Mouse (Mus musculus) heart, embryonic 10.5 days (tissue): Measurements from ENCODE around the gene Rgs3. TPM values are rescaled to one million over a fixed set of nuclear protein-coding genes. Genes with fewer than 3 reads are reported as not detected.

Experiments used
- DNase-seq: peaks from one replicate; pipeline ENCODE4 v3.0.0-alpha.2; 2017; ENCODE audit warnings: low spot score
- H3K27ac ChIP-seq: fragments of 300-500 bp; sonication (generic); 2 replicates; pipeline ENCODE4 v1.5.1; 2016; ENCODE audit warnings: mild to moderate bottlenecking
- H3K27me3 ChIP-seq: fragments of 300-500 bp; sonication (generic); 2 replicates; pipeline ENCODE4 v1.6.1; 2016; ENCODE audit warnings: mild to moderate bottlenecking; ENCODE audit not compliant: poor library complexity, insufficient read depth, severe bottlenecking
- H3K36me3 ChIP-seq: fragments of 300-500 bp; sonication (generic); 2 replicates; pipeline ENCODE4 v1.6.1; 2016; ENCODE audit warnings: mild to moderate bottlenecking, moderate library complexity
- H3K4me1 ChIP-seq: fragments of 300-500 bp; sonication (generic); 2 replicates; pipeline ENCODE4 v1.6.1; 2016; ENCODE audit warnings: mild to moderate bottlenecking
- H3K4me3 ChIP-seq: fragments of 300-500 bp; sonication (generic); 2 replicates; pipeline ENCODE4 v1.5.1; 2016; ENCODE audit warnings: mild to moderate bottlenecking, moderate library complexity
- H3K9me3 ChIP-seq: fragments of 300-500 bp; sonication (generic); 2 replicates; pipeline ENCODE4 v1.6.1; 2016; ENCODE audit warnings: mild to moderate bottlenecking, moderate library complexity
- WGBS: fragments of 180-500 bp; shearing (Covaris S2); methylation state at CpG from one replicate; pipeline ENCODE4 v1.1.7; 2016; 5-methylcytosine and 5-hydroxymethylcytosine counted together
- polyA plus RNA-seq: library from polyadenylated mRNA; unstranded; fragments of >200 nt; fragmentation: Nextera tagmentation; extraction: Ambion mirVana; gene quantifications from 2 replicates; pipeline ENCODE4 v1.2.1, GENCODE M21; 2016

Rgs3 gene
- polyA plus RNA-seq, 1 experiment from 2014 or later: 61.4 TPM

DNA sequence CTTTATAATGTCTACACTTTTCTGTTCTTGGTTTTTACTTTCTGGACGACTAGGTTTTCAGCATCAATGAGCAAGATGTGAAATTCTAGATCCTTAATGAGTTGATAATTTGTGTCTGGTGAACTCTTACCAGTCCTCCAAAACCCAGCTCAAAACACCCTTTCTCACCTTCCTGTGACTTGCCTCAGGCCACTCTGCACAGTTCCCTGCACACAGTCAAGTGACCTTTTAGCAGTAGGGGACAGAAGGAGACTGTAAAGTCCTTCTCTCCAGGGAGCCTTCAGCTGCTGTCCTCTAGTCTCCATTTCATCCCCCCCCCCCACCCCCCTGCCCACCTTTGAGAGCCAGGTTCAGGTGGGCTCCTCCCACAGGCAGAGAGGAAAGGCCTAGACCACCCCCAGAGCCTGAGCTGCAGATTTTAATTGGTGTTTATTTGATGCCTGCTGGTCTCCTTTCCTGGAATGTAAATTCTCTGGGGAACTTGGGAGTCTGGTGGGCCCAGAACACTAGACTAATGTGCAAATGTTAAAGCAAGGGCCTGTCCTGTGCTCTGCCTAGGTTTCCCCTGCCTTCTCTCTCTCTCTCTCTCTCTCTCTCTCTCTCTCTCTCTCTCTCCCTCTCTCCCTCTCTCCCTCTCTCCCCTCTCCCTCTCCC lies 185.5 kb downstream of the Rgs3 start:
- no peak for DNase-seq
- H3K27ac ChIP-seq: peak overlapping the region; percentile 80; the same call in 1 of the 2 replicates
- no peaks in the 10 kb centered on the region for H3K9me3 ChIP-seq
- no peaks in the 10 kb centered on the region for H3K27me3 ChIP-seq
- H3K4me1 ChIP-seq: peaks cover 52% of the 10 kb centered on the region
- H3K4me3 ChIP-seq: no peak overlapping the region
- H3K36me3 ChIP-seq: no peaks in the 10 kb centered on the region
- 44% methylated on average over 1 of the region's 1 CpGs for WGBS

Other genes starting within 250 kb of the Rgs3 start
- 17.2 and 19.5 TPM in 2 replicates for gene Fkbp15, start 199.3 kb upstream of the Rgs3 start, polyA plus RNA-seq
- 46.9 and 53.6 TPM in 2 replicates for gene Slc31a1, start 199.1 kb upstream of the Rgs3 start, polyA plus RNA-seq
- gene Cdc26, start 151.2 kb upstream of the Rgs3 start, polyA plus RNA-seq: 101 and 125 TPM in 2 replicates
- gene Prpf4, start 151.1 kb upstream of the Rgs3 start, polyA plus RNA-seq: 19.2 and 23.2 TPM in 2 replicates
- gene Rnf183, start 124.6 kb upstream of the Rgs3 start, polyA plus RNA-seq: not detected in 2 replicates
- 4.3 and 7.1 TPM in 2 replicates for gene Wdr31, start 89.0 kb upstream of the Rgs3 start, polyA plus RNA-seq
- gene Bspry, start 79.8 kb upstream of the Rgs3 start, polyA plus RNA-seq: 0.46 and 2.0 TPM in 2 replicates
- 7.0 and 10.1 TPM in 2 replicates for gene Hdhd3, start 56.4 kb upstream of the Rgs3 start, polyA plus RNA-seq
- gene Alad, start 39.9 kb upstream of the Rgs3 start, polyA plus RNA-seq: 144 and 157 TPM in 2 replicates
- gene Pole3, start 34.8 kb upstream of the Rgs3 start, polyA plus RNA-seq: 72.1 and 87.4 TPM in 2 replicates
- gene 4933430I17Rik, start 34.5 kb upstream of the Rgs3 start, polyA plus RNA-seq: 0.36 and 0.49 TPM in 2 replicates